Comparison of ENCODE assay signal across 11 mouse cellular contexts in the genomic region with DNA sequence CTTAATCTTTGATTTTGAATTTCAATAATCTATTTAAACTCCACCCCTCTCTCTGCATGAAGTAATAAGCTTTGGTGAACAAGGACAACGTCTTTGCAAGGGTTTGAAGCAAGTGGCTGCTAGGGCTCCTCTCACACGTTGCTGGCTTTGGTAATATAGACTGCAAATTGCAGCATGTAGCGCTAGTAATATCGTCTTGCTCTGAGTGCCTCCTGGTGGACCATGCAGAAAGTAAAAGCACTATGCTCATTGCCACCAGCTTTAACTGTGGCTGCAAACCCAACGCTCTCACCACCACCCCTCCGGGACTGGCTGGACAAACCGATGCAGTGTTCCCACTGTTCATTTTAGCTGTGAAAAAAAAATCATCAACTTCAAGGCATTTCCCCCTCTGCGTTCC. TPM values are rescaled to one million over a fixed set of nuclear protein-coding genes. Genes with fewer than 3 reads are reported as not detected.
DNase-seq lines count a peak whose midpoint lies in the region; ATAC-seq lines count a peak whose summit lies in the region.
"Had no signal": no experiment of that assay in that cellular context is flagged by ENCODE, and none has a peak within 500 bp of the region (broad histone marks: within the 10 kb centered on the region; RNA-seq: fewer than 3 reads in every experiment).

No protein-coding gene starts in this region.

- ATAC-seq in common myeloid progenitor, adult 5-6 weeks (replicated peaks; ENCODE audit: low read depth, poor library complexity, severe bottlenecking), result peak; percentile 95
- ATAC-seq: forebrain, embryonic 16.5 days; Patski had no signal

- peak; percentile 33 for DNase-seq in heart, postnatal 4 days
- no peak for DNase-seq in heart, adult 18-20 months
- peak; percentile 35 for DNase-seq in lung, postnatal 36 days
- no peak for DNase-seq in lung, postnatal 14 days
- peak; percentile 21 for DNase-seq in naive thymus-derived CD4-positive, alpha-beta T cell, adult 2 months (ENCODE audit: low read depth)
- DNase-seq in cerebellum, postnatal 10 days, result no peak
- DNase-seq in layer of hippocampus, adult 11-12 months (ENCODE audit: low spot score), result no peak
- DNase-seq: left cerebral cortex, postnatal 4 days had no signal

RNA-seq across cellular contexts. Expression of gene Gp9, which starts 7.2 kb away (rescaled TPM):
- total RNA-seq in heart, postnatal 4 days (2021), result 1 to 10 TPM in 1 of 2 experiments, under 1 TPM in 1; 0.64 to 1.1 TPM
- total RNA-seq in heart, adult 18-20 months (2021), result 1 to 10 TPM; 1.2 TPM
- 13.4 and 14.6 TPM in 2 replicates for total RNA-seq in common myeloid progenitor, adult 5-6 weeks (2017)
- total RNA-seq: left cerebral cortex, postnatal 4 days had no signal

RNA-seq across cellular contexts. Expression of gene Efcc1, which starts 40.0 kb away (rescaled TPM):
- 1 to 10 TPM; 1.5 to 2.4 TPM for total RNA-seq in heart, postnatal 4 days (2021)
- 1 to 10 TPM in 1 of 2 experiments, under 1 TPM in 1; 0.94 to 1.3 TPM for total RNA-seq in heart, adult 18-20 months (2021)
- 5.4 and 9.5 TPM in 2 replicates for total RNA-seq in common myeloid progenitor, adult 5-6 weeks (2017)

RNA-seq across cellular contexts. Expression of gene Rab43, which starts 41.3 kb away (rescaled TPM):
- 10 to 100 TPM; 19.7 TPM for total RNA-seq in heart, postnatal 4 days (2021)
- 10 to 100 TPM in 1 of 2 experiments, 1 to 10 TPM in 1; 7.6 to 10.2 TPM for total RNA-seq in heart, adult 18-20 months (2021)
- total RNA-seq in common myeloid progenitor, adult 5-6 weeks (2017), result 7.1 and 10.1 TPM in 2 replicates

Comparison
In these comparisons a context has a peak if more than half of its experiments do, and no peak if none do; other contexts are left out.
1. DNase-seq: peak in heart, postnatal 4 days (single experiment), lung, postnatal 36 days (single experiment) and naive thymus-derived CD4-positive, alpha-beta T cell, adult 2 months (single experiment); none in heart, adult 18-20 months (0 of 2), lung, postnatal 14 days (single experiment), cerebellum, postnatal 10 days (0 of 2) and layer of hippocampus, adult 11-12 months (single experiment).